Mouse (Mus musculus): ENCODE data around the gene Tspan10. TPM values are rescaled to one million over a fixed set of nuclear protein-coding genes. Genes with fewer than 3 reads are reported as not detected.
"Not testable (repeated sequence)": the region's sequence is repeated elsewhere in the genome, so short reads cannot be mapped to it uniquely, and the experiment has no call there.

Tspan10 gene
- not detected in 2 replicates for polyA plus RNA-seq (2016; fragmentation: Nextera tagmentation; extraction: Ambion mirVana)

- no peaks in the 10 kb centered on the region for H3K36me3 ChIP-seq
- no peak within 1 kb of the TSS for H3K27ac ChIP-seq
- no peaks in the 10 kb centered on the region for H3K27me3 ChIP-seq
- WGBS, result 90% methylated on average over 3 of the region's 3 CpGs
- H3K9me3 ChIP-seq, result no peaks in the 10 kb centered on the region
- H3K4me1 ChIP-seq (replicated peaks), result no peaks in the 10 kb centered on the region; the same call in 1 of the 2 replicates
- no peak for ATAC-seq (ENCODE audit: insufficient number of reproducible peaks, insufficient read depth, low FRiP score, low TSS enrichment, low read depth)
- no peak within 1 kb of the TSS for H3K4me2 ChIP-seq
- H3K4me3 ChIP-seq (replicated peaks), result no peak within 1 kb of the TSS
- H3K9ac ChIP-seq (replicated peaks), result no peak within 1 kb of the TSS
These were observed at the start of gene Tspan10 for GRCm38 (mm10) chr11:120442344-120442743. Gene Tspan10 (plus strand): TSS chr11:120442644.

- Histone ChIP-seq H3K9ac (replicated peaks) (no peak overlapping the region), H3K9me3 (no peaks in the 10 kb centered on the region), H3K4me2 (no peak overlapping the region), H3K27ac (no peak overlapping the region), H3K4me3 (replicated peaks) (no peak overlapping the region), H3K4me1 (replicated peaks) (peaks cover 9% of the 10 kb centered on the region), H3K27me3 (no peaks in the 10 kb centered on the region), H3K36me3 (peaks cover 89% of the 10 kb centered on the region)
- WGBS, result 82% methylated on average over 4 of the region's 4 CpGs
- ATAC-seq (ENCODE audit: insufficient number of reproducible peaks, insufficient read depth, low FRiP score, low TSS enrichment, low read depth), result no peak
These were observed 46.8 kb upstream of the Tspan10 start for GRCm38 (mm10) chr11:120395661-120396060.

- peaks cover 95% of the 10 kb centered on the region for H3K36me3 ChIP-seq
- 81% methylated on average over 2 of the region's 2 CpGs for WGBS
- no peaks in the 10 kb centered on the region for H3K27me3 ChIP-seq
These were observed 44.8 kb upstream of the Tspan10 start for GRCm38 (mm10) chr11:120397602-120398001.

GRCm38 (mm10) chr11:120399319-120399718, 43.1 kb upstream of the Tspan10 start:
- WGBS, result 91% methylated on average over 2 of the region's 2 CpGs
- Histone ChIP-seq H3K36me3 (peaks cover 94% of the 10 kb centered on the region), H3K4me3 (replicated peaks) (no peak overlapping the region), H3K27ac (no peak overlapping the region), H3K4me2 (no peak overlapping the region), H3K4me1 (replicated peaks) (no peaks in the 10 kb centered on the region), H3K27me3 (no peaks in the 10 kb centered on the region), H3K9me3 (no peaks in the 10 kb centered on the region), H3K9ac (replicated peaks) (no peak overlapping the region)
- ATAC-seq (ENCODE audit: insufficient number of reproducible peaks, insufficient read depth, low FRiP score, low TSS enrichment, low read depth), result no peak

More at GRCm38 (mm10) chr11:120397602-120398001, 44.8 kb upstream of the Tspan10 start:
- no peak overlapping the region for H3K27ac ChIP-seq
- no peak overlapping the region for H3K4me3 ChIP-seq (replicated peaks)
- H3K9ac ChIP-seq (replicated peaks), result no peak overlapping the region
- H3K9me3 ChIP-seq, result no peaks in the 10 kb centered on the region
- no peak overlapping the region for H3K4me2 ChIP-seq
- ATAC-seq (ENCODE audit: insufficient number of reproducible peaks, insufficient read depth, low FRiP score, low TSS enrichment, low read depth), result no peak
- H3K4me1 ChIP-seq (replicated peaks), result peaks cover 3% of the 10 kb centered on the region

GRCm38 (mm10) chr11:120404814-120405213, 37.6 kb upstream of the Tspan10 start:
- no peak for ATAC-seq (ENCODE audit: insufficient number of reproducible peaks, insufficient read depth, low FRiP score, low TSS enrichment, low read depth)
- Histone ChIP-seq H3K27ac (no peak overlapping the region), H3K4me3 (replicated peaks) (no peak overlapping the region), H3K36me3 (peaks cover 99% of the 10 kb centered on the region), H3K4me2 (no peak overlapping the region), H3K27me3 (no peaks in the 10 kb centered on the region), H3K9me3 (no peaks in the 10 kb centered on the region), H3K9ac (replicated peaks) (no peak overlapping the region), H3K4me1 (replicated peaks) (no peaks in the 10 kb centered on the region)
- WGBS, result 94% methylated on average over 1 of the region's 1 CpGs

- H3K27me3 ChIP-seq, result no peaks in the 10 kb centered on the region
- no peak overlapping the region for H3K4me2 ChIP-seq
- peaks cover 99% of the 10 kb centered on the region for H3K36me3 ChIP-seq
- no peak for ATAC-seq (ENCODE audit: insufficient number of reproducible peaks, insufficient read depth, low FRiP score, low TSS enrichment, low read depth)
- no peaks in the 10 kb centered on the region for H3K9me3 ChIP-seq
- no peak overlapping the region for H3K9ac ChIP-seq (replicated peaks)
- 93% methylated on average over 3 of the region's 3 CpGs for WGBS
- H3K27ac ChIP-seq, result no peak overlapping the region
- no peak overlapping the region for H3K4me3 ChIP-seq (replicated peaks)
- H3K4me1 ChIP-seq (replicated peaks), result no peaks in the 10 kb centered on the region
These were observed 36.6 kb upstream of the Tspan10 start for GRCm38 (mm10) chr11:120405867-120406266.

GRCm38 (mm10) chr11:120406445-120406844, 36.0 kb upstream of the Tspan10 start:
- H3K4me3 ChIP-seq (replicated peaks), result no peak overlapping the region
- H3K4me2 ChIP-seq, result no peak overlapping the region
- 74% methylated on average over 1 of the region's 1 CpGs for WGBS
- no peaks in the 10 kb centered on the region for H3K4me1 ChIP-seq (replicated peaks)
- peaks cover 99% of the 10 kb centered on the region for H3K36me3 ChIP-seq
- ATAC-seq (ENCODE audit: insufficient number of reproducible peaks, insufficient read depth, low FRiP score, low TSS enrichment, low read depth), result no peak
- no peak overlapping the region for H3K27ac ChIP-seq
- H3K27me3 ChIP-seq, result no peaks in the 10 kb centered on the region
- H3K9me3 ChIP-seq, result no peaks in the 10 kb centered on the region
- no peak overlapping the region for H3K9ac ChIP-seq (replicated peaks)

GRCm38 (mm10) chr11:120413621-120414020, 28.8 kb upstream of the Tspan10 start:
- not testable (repeated sequence) for H3K27ac ChIP-seq; H3K9me3 ChIP-seq; H3K27me3 ChIP-seq; ATAC-seq (ENCODE audit: insufficient number of reproducible peaks, insufficient read depth, low FRiP score, low TSS enrichment, low read depth); H3K4me2 ChIP-seq; H3K9ac ChIP-seq (replicated peaks); H3K4me1 ChIP-seq (replicated peaks); H3K4me3 ChIP-seq (replicated peaks)
- peaks cover 96% of the 10 kb centered on the region for H3K36me3 ChIP-seq
- WGBS, result 92% methylated on average over 7 of the region's 10 CpGs

GRCm38 (mm10) chr11:120417852-120418251, 24.6 kb upstream of the Tspan10 start:
- Histone ChIP-seq H3K4me1 (replicated peaks) (peaks cover 9% of the 10 kb centered on the region), H3K36me3 (peaks cover 94% of the 10 kb centered on the region), H3K4me3 (replicated peaks) (no peak overlapping the region), H3K9me3 (no peaks in the 10 kb centered on the region), H3K9ac (replicated peaks) (no peak overlapping the region), H3K27ac (no peak overlapping the region), H3K4me2 (no peak overlapping the region), H3K27me3 (no peaks in the 10 kb centered on the region)
- WGBS, result 88% methylated on average over 7 of the region's 7 CpGs
- ATAC-seq (ENCODE audit: insufficient number of reproducible peaks, insufficient read depth, low FRiP score, low TSS enrichment, low read depth), result no peak

GRCm38 (mm10) chr11:120418592-120418991, 23.9 kb upstream of the Tspan10 start:
- H3K27me3 ChIP-seq, result no peaks in the 10 kb centered on the region
- H3K27ac ChIP-seq, result no peak overlapping the region
- H3K9me3 ChIP-seq, result no peaks in the 10 kb centered on the region
- H3K4me1 ChIP-seq (replicated peaks), result peaks cover 16% of the 10 kb centered on the region
- no peak for ATAC-seq (ENCODE audit: insufficient number of reproducible peaks, insufficient read depth, low FRiP score, low TSS enrichment, low read depth)
- peaks cover 92% of the 10 kb centered on the region for H3K36me3 ChIP-seq
- no peak overlapping the region for H3K4me2 ChIP-seq
- H3K9ac ChIP-seq (replicated peaks), result no peak overlapping the region
- 92% methylated on average over 1 of the region's 1 CpGs for WGBS
- no peak overlapping the region for H3K4me3 ChIP-seq (replicated peaks)

- 51% methylated on average over 13 of the region's 13 CpGs for WGBS
- peak overlapping the region; percentile 14; the same call in 1 of the 2 replicates for H3K9ac ChIP-seq (replicated peaks)
- peaks cover 16% of the 10 kb centered on the region for H3K4me1 ChIP-seq (replicated peaks)
- no peaks in the 10 kb centered on the region for H3K9me3 ChIP-seq
- no peaks in the 10 kb centered on the region for H3K27me3 ChIP-seq
- no peak overlapping the region for H3K4me3 ChIP-seq (replicated peaks)
- peak overlapping the region; percentile 70 for H3K27ac ChIP-seq
- H3K36me3 ChIP-seq, result peaks cover 86% of the 10 kb centered on the region
- no peak for ATAC-seq (ENCODE audit: insufficient number of reproducible peaks, insufficient read depth, low FRiP score, low TSS enrichment, low read depth)
- no peak overlapping the region for H3K4me2 ChIP-seq
These were observed 19.5 kb upstream of the Tspan10 start for GRCm38 (mm10) chr11:120422651-120423568.

Measured in limb, embryonic 12.5 days (tissue).